26 mouse cellular contexts compared by ENCODE assay signal in the genomic region with DNA sequence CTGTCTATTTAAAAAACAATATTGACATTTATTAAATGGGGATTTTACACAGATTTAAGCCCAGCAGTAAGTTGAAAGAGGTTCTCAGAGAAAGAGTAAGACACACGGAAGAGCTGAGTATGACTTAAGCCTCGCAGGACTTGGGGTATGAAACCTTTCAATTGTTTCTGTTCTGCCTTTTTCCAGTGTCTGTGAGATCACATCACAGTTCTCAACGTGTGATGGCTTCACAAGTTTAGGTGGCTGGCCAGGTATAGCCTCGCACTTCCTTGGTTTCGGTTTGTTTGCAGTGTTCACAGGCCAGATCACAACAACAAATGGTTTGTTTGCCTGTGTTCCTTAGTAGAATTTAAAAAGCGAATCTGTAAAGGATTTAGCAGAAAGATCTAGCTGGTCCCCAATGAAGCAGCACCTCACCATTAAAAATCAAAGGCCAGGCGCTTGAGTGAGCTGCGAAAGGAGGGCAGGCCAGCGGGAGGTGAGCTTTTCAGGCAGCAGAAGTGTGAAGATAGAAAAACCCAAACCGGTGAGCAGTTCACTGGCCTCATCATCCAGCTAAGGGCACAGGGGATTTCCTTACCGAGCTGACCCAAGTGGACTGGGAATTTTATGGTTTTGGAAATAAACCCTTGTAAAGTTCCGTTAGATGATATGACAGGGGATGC. TPM values are rescaled to one million over a fixed set of nuclear protein-coding genes. Genes with fewer than 3 reads are reported as not detected.
A peak's percentile ranks its signal among the peaks of the same experiment; 100 is the strongest.
DNase-seq lines count a peak whose midpoint lies in the region; TF ChIP-seq lines count a peak whose summit lies in the region.
"Had no signal": no experiment of that assay in that cellular context is flagged by ENCODE, and none has a peak within 500 bp of the region (broad histone marks: within the 10 kb centered on the region; RNA-seq: fewer than 3 reads in every experiment).

No protein-coding gene starts in this region.

- no peaks in the 10 kb centered on the region for H3K36me3 ChIP-seq in CH12.LX (replicated peaks in 1 of 2; ENCODE audit: control insufficient read depth in 1 of 2, insufficient read depth in 1 of 2, low read length in 1 of 2)
- H3K36me3 ChIP-seq: embryonic facial prominence, embryonic 13.5 days; embryonic facial prominence, embryonic 15.5 days; forebrain, embryonic 10.5 days; forebrain, embryonic 12.5 days had no signal

- H3K27me3 ChIP-seq in CH12.LX (replicated peaks) = no peaks in the 10 kb centered on the region
- H3K27me3 ChIP-seq: embryonic facial prominence, embryonic 15.5 days had no signal

- in situ Hi-C loops in CH12.LX (cut with MboI; ENCODE audit: low pct_ligation_motif_present, low pct_unique_long_range_greater_than_20kb, low sequenced_read_pairs) = no loop called here

- dilution Hi-C loops in CH12.LX (cut with MboI; ENCODE audit: extremely low pct_ligation_motif_present, extremely low pct_unique_long_range_greater_than_20kb, low sequenced_read_pairs) = no loop called here

- peak; percentile 31 for DNase-seq in CD4-positive helper T cell, adult 2 months (ENCODE audit: low read depth, low spot score)
- peak; percentile 51 for DNase-seq in CH12.LX (ENCODE audit: extremely low read depth)
- DNase-seq in natural killer cell, adult 2 months (ENCODE audit: low spot score in 2 of 2) = peak; percentile 51 to 67
- no peak for DNase-seq in thymus, postnatal 14 days
- no peak for DNase-seq in lung, adult 2 months
- DNase-seq: adrenal gland, adult 2 months; adrenal gland, postnatal 10 days; adrenal gland, postnatal 25 days; cerebellum, adult 11 months; cerebellum, adult 18-20 months; cerebellum, adult 8-10 months; cerebellum, adult 9-11 months; cerebellum, postnatal 36 days had no signal

- peak overlapping the region; percentile 15 for H3K9ac ChIP-seq in CH12.LX (ENCODE audit: insufficient read depth, low read depth)
- H3K9ac ChIP-seq: embryonic facial prominence, embryonic 13.5 days; embryonic facial prominence, embryonic 15.5 days; forebrain, embryonic 12.5 days had no signal

- H3K79me2 ChIP-seq in CH12.LX (replicated peaks; ENCODE audit: control insufficient read depth, extremely low read depth, insufficient read depth, poor library complexity, severe bottlenecking) = no peaks in the 10 kb centered on the region

- H3K4me1 ChIP-seq in CH12.LX (ENCODE audit: control insufficient read depth in 1 of 2, insufficient read depth in 2 of 2) = peaks cover 2 to 60% of the 10 kb centered on the region in 2 experiments; a peak in 3 of 4 replicates
- H3K4me1 ChIP-seq in lung, adult 2 months (ENCODE audit: control insufficient read depth, insufficient read depth, low read length) = no peaks in the 10 kb centered on the region
- H3K4me1 ChIP-seq: embryonic facial prominence, embryonic 15.5 days; forebrain, embryonic 10.5 days; forebrain, embryonic 12.5 days had no signal

- no peak for TF ChIP-seq CTCF in CH12.LX (conservative IDR thresholded peaks at IDR 0.05 in 1 of 2, IDR thresholded peaks at IDR 0.05 in 1 of 2; ENCODE audit: low read depth in 2 of 2, low read length in 2 of 2)
- TF ChIP-seq CTCF in lung, adult 2 months (IDR thresholded peaks at IDR 0.05; ENCODE audit: insufficient read depth, low read length) = no peak

- peak overlapping the region; percentile 72 for H3K4me2 ChIP-seq in CH12.LX (ENCODE audit: insufficient read depth, low read depth, poor library complexity, severe bottlenecking)
- H3K4me2 ChIP-seq: embryonic facial prominence, embryonic 13.5 days; embryonic facial prominence, embryonic 15.5 days; forebrain, embryonic 12.5 days had no signal

- H3K27ac ChIP-seq in CH12.LX (ENCODE audit: insufficient read depth, low read depth) = peak overlapping the region; percentile 11
- H3K27ac ChIP-seq: embryonic facial prominence, embryonic 13.5 days; embryonic facial prominence, embryonic 15.5 days; forebrain, embryonic 10.5 days; forebrain, embryonic 12.5 days had no signal

- peak; percentile 37; the same call in 1 of the 2 replicates for TF ChIP-seq POLR2A in CH12.LX (IDR thresholded peaks at IDR 0.05; ENCODE audit: low read depth, low read length)
- TF ChIP-seq POLR2A in lung, adult 2 months (IDR thresholded peaks at IDR 0.05; ENCODE audit: borderline replicate concordance, extremely low read depth, low read depth, low read length) = no peak

- no peaks in the 10 kb centered on the region for H3K9me3 ChIP-seq in CH12.LX (replicated peaks; ENCODE audit: low read length)
- H3K9me3 ChIP-seq: embryonic facial prominence, embryonic 13.5 days; embryonic facial prominence, embryonic 15.5 days; forebrain, embryonic 10.5 days; forebrain, embryonic 12.5 days had no signal

- peak; percentile 48; the same call in 1 of the 2 replicates for TF ChIP-seq EP300 in CH12.LX (IDR thresholded peaks at IDR 0.05; ENCODE audit: low read length)

- TF ChIP-seq RAD21 in CH12.LX (IDR thresholded peaks at IDR 0.05; ENCODE audit: low read depth, low read length) = no peak

- 48% methylated on average over 12 of the region's 12 CpGs for WGBS in lung, adult 2 months

- peak overlapping the region in 1 of 3 experiments; percentile 36 for H3K4me3 ChIP-seq in CH12.LX (replicated peaks in 1 of 3; ENCODE audit: low read depth in 2 of 3, low read length in 2 of 3, poor library complexity in 1 of 3)
- H3K4me3 ChIP-seq in lung, adult 2 months (replicated peaks; ENCODE audit: extremely low read depth, low read depth, low read length) = no peak overlapping the region
- H3K4me3 ChIP-seq: embryonic facial prominence, embryonic 13.5 days; embryonic facial prominence, embryonic 15.5 days; erythroblast, embryonic 14.5 days; forebrain, embryonic 10.5 days; forebrain, embryonic 12.5 days had no signal

TF ChIP-seq in CH12.LX, 34 proteins besides CTCF, POLR2A, EP300 and RAD21:
- TF ChIP-seq ETS1 (conservative IDR thresholded peaks at IDR 0.05; ENCODE audit: low read depth, low read length) (no peak), ELF1 (IDR thresholded peaks at IDR 0.05; ENCODE audit: low read depth, low read length) (peak; percentile 41), TCF12 (IDR thresholded peaks at IDR 0.05; ENCODE audit: low read depth, low read length) (0 out of 2 replicates have a peak, but pooled peaks have one; percentile 10), MAZ (IDR thresholded peaks at IDR 0.05; ENCODE audit: low read depth, low read length) (no peak), TBP (conservative IDR thresholded peaks at IDR 0.05; ENCODE audit: low read depth, low read length) (0 out of 2 replicates have a peak, but pooled peaks have one; percentile 40), KAT2A (IDR thresholded peaks at IDR 0.05; ENCODE audit: insufficient replicate concordance, low read length) (no peak), IRF4 (IDR thresholded peaks at IDR 0.05; ENCODE audit: low read depth, low read length) (peak; percentile 59; the same call in 1 of the 2 replicates), HCFC1 (IDR thresholded peaks at IDR 0.05; ENCODE audit: low read depth, low read length) (peak; percentile 30; the same call in 1 of the 2 replicates), RCOR1 (conservative IDR thresholded peaks at IDR 0.05; ENCODE audit: low read depth, low read length) (0 out of 2 replicates have a peak, but pooled peaks have one; percentile 74), POLR2AphosphoS2 (IDR thresholded peaks at IDR 0.05; ENCODE audit: low read depth, low read length) (no peak), CHD2 (IDR thresholded peaks at IDR 0.05; ENCODE audit: low read length) (peak; percentile 32), MYC (IDR thresholded peaks at IDR 0.05; ENCODE audit: low read depth, low read length) (peak; percentile 32; the same call in 1 of the 2 replicates), NELFE (IDR thresholded peaks at IDR 0.05; ENCODE audit: low read depth, low read length) (0 out of 2 replicates have a peak, but pooled peaks have one; percentile 31)

RNA-seq across cellular contexts. Expression of a gene that starts 29.0 kb away (rescaled TPM):
- total RNA-seq in CH12.LX (2012; rRNA removed) = 0.13 TPM in 1 of 2 replicates, not detected in the other
- total RNA-seq in CH12.LX (2014; rRNA removed) = not detected in 2 replicates
- polyA plus RNA-seq in CH12.LX (2012; ENCODE audit: insufficient read length, low read depth) = 0.19 TPM in 1 of 2 replicates, not detected in the other
- 0.14 and 1.2 TPM in 2 replicates for polyA plus RNA-seq in lung, adult 2 months (2012; rRNA removed)
- total RNA-seq: adrenal gland, postnatal 25 days; common myeloid progenitor, adult 5-6 weeks; MEL had no signal
- polyA plus RNA-seq: adrenal gland, adult 2 months; CD4-positive, CD25-positive, alpha-beta regulatory T cell, adult 4 months; erythroblast, embryonic 14.5 days had no signal

RNA-seq across cellular contexts. Expression of a gene that starts 49.5 kb away (rescaled TPM):
- total RNA-seq in CH12.LX (2012; rRNA removed) = not detected in 2 replicates
- total RNA-seq in CH12.LX (2014; rRNA removed) = not detected in 2 replicates
- polyA plus RNA-seq in CH12.LX (2012; ENCODE audit: insufficient read length, low read depth) = 0.44 and 1.3 TPM in 2 replicates
- polyA plus RNA-seq in lung, adult 2 months (2012; rRNA removed) = 0.07 and 0.25 TPM in 2 replicates
- total RNA-seq: common myeloid progenitor, adult 5-6 weeks had no signal
- polyA plus RNA-seq: brain, embryonic 14.5 days; C2C12; CD4-positive, CD25-positive, alpha-beta regulatory T cell, adult 4 months; embryonic facial prominence, embryonic 11.5 days; embryonic facial prominence, embryonic 13.5 days; erythroblast, embryonic 14.5 days; forebrain, embryonic 10.5 days; forebrain, embryonic 12.5 days; forebrain, embryonic 14.5 days; forebrain, embryonic 16.5 days had no signal

Comparison
In these comparisons a context has a peak if more than half of its experiments do, and no peak if none do; other contexts are left out.
1. DNase-seq: peak in CD4-positive helper T cell, adult 2 months (single experiment), CH12.LX (single experiment) and natural killer cell, adult 2 months (2 of 2); none in thymus, postnatal 14 days (single experiment) and lung, adult 2 months (single experiment).